Mouse (Mus musculus): ENCODE data around the gene Zbtb17.

DNA sequence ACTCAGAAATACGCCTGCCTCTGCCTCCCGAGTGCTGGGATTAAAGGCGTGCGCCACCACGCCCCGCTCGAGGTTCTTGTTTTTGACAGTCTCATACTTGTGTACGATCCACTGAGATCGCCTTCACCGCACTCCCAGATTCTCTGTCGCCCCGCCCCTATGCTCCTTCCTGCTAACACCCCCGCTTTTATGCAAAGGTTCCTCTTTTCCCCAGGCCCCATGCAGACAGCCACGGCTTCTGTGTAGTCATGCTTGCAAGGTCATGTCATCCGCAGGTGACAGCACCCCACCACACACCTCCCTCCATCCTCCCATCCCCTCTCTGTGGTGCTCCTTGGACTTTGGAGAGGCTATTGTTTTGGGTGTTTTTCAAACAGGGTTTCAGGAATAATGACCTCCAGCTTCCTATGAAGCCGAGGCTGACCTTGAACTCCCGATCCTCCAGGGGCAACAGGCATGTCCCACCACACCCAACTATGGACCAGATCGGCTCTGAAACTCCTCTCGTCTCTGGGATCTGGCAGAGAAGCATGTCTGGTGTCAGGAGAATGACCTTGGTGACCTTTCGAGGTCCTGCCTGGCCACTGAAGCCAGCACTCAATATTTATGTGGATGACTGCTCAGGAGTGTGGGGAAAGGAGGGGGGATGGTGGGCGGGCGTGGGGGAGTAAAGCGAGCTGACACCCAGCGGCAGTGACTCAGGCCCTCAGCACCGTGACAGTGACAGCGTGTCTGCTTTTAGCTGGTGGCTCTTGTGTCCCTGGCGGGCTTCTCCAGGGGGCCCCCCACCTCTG is 24.9 kb upstream of the Zbtb17 start:
- TF ChIP-seq ZC3H11A (IDR thresholded peaks at IDR 0.05; ENCODE audit: low read depth, low read length) (no peak), TCF12 (IDR thresholded peaks at IDR 0.05; ENCODE audit: low read depth, low read length) (no peak), USF1 (IDR thresholded peaks at IDR 0.05; ENCODE audit: low read depth, low read length) (no peak), CTCF (IDR thresholded peaks at IDR 0.05 in 2 of 3, conservative IDR thresholded peaks at IDR 0.05 in 1 of 3; ENCODE audit: control insufficient read depth in 1 of 3, insufficient read depth in 1 of 3, low read depth in 2 of 3, low read length in 3 of 3, poor library complexity in 1 of 3, severe bottlenecking in 1 of 3) (no peak)

All from MEL (cell line).